Mouse (Mus musculus) E14TG2a.4 (cell line): ENCODE results near the gene Pex16.

Experiments
- CTCF ChIP-seq: conservative IDR thresholded peaks from 2 replicates; pipeline ENCODE4 v1.5.1; 2014; ENCODE audit warnings: low read length
- POU5F1 ChIP-seq: IDR thresholded peaks from 2 replicates; pipeline ENCODE4 v1.6.1; 2014; ENCODE audit warnings: low read length, borderline replicate concordance

- TF ChIP-seq CTCF = no peak
- no peak for TF ChIP-seq POU5F1
Measured at GRCm38 (mm10) chr2:92385113-92386051, 10.9 kb downstream of the Pex16 start.
